Mouse (Mus musculus): ENCODE data around the gene Mcm10. TPM values are rescaled to one million over a fixed set of nuclear protein-coding genes. Genes with fewer than 3 reads are reported as not detected.
"Not testable (repeated sequence)": the region's sequence is repeated elsewhere in the genome, so short reads cannot be mapped to it uniquely, and the experiment has no call there.

Mcm10 gene
- total RNA-seq, 2 experiments from 2014 or later, result 46.0 to 64.7 TPM

DNA sequence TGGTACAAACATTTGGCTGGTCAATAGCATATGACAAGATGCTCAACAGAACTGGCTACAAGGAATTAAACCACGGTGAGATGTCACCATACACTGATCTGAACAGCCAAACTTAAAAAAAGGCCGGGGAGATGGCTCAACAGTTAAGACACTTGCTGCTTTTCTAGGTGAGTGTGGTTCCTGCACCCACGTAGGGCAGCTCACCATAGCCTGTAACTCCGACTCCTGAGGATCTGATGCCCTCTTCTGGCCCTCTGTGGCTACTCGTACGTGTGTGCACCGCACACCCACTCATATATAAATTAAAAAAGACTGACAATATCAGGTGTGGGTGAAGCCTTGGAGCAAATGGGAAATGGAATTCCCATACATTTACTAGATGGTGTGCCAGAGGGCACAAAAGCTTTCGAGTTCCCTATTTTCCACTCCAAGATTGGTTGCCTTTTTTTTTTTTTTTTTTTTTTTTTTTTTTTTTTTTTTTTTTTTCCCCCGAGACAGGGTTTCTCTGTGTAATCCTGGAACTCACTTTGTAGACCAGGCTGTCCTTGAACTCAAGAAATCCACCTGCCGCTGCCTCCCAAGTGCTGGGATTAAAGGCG, 23.7 kb downstream of the Mcm10 start:
- peak; percentile 72 for ATAC-seq (ENCODE audit: poor library complexity, severe bottlenecking)

DNA sequence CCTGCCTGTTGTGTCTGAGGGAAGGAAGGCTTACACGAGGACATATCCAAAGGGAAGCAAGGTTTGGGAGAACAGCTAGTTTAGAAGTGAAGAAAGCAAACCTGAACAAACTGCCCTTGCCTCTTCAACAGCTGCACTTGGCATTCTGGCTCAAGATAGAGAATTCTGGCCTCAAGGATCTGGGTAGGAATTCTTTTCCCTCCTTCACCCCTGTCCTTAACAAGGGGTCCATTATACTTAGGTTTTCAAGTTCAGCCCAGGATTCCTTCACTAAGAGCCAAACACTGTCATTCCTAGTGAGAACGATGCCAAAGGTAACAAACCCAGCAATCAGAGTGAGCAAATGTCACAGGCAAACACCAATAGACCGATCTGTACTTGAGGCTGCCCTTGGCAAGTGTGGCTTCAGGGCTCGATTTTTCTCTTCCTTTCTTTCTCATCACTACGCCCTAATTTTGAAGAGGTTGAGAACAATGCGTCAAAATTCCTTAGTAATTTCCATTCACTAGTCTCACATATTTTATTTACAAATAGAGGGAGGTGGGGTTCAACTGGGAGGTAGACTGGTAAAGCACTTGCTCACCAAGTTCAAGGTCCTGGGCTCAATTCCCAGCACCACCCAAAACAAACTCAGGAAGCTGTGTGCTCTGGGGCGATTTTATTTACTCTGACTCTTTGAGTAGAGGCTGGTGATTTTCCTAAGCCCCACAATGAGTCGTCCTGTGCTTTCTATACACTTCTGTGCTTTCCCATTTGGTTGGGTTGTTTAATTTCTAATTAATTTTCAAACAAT, 25.0 kb downstream of the Mcm10 start:
- ATAC-seq (ENCODE audit: poor library complexity, severe bottlenecking), result no peak

DNA sequence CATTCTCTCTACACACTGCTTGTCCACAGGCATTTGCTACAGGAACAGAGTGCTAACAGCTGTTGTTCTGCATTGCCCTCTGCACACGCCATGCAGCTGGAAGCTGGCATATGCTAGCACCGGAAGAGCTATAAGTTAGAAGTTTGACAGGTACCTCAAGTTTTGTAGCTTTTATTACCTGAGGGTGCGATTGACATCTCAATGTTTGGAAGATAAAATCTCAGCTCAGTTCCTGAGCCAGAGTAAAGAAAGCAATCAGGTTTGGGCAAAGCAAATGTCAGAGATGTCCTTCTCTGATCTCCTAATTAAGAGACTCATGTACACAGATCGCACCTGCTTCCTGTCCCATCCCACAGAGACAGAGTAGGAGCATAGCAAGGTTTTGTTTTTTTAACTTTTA, 25.8 kb downstream of the Mcm10 start:
- ATAC-seq (ENCODE audit: poor library complexity, severe bottlenecking), result no peak

DNA sequence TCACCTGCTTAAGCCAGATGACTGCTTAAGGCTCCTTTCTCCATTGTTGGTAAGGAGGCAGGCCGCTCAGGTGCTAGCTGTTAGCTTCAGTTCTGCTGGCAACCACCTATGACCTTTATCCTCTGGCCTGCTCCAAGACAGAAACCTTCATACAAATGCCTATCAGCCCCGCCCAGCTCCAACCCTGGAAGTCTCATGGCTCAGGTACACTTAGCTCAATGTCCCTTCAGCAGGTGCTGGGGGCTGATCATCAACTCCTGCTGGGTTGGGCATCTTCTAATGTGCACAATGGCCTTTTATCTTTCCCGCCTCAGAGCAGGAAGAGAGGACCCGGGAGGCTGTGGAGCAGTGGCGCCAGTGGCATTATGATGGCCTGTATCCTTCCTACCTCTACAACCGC, 27.6 kb downstream of the Mcm10 start:
- no peak for ATAC-seq (ENCODE audit: poor library complexity, severe bottlenecking)

DNA sequence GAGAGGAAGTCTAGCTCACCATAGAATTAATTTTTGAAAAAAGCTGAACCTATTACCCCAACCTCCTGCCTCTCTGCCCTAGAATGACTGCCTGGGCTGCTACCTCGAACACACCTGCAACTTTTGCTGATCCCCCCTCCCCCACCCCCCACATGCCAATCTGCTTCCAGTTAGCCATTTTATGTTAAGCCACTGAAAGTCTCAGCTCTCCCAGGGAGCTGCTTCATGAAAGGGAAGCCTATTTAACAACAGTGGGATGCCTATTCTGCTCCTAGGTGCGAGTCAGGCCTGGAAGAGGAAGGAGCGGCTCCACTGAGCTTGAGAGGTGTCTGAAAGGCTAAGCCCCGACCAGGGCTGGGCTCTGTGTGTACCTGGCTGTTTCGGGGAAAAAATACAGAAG, 28.6 kb downstream of the Mcm10 start:
- ATAC-seq (ENCODE audit: poor library complexity, severe bottlenecking), result no peak

DNA sequence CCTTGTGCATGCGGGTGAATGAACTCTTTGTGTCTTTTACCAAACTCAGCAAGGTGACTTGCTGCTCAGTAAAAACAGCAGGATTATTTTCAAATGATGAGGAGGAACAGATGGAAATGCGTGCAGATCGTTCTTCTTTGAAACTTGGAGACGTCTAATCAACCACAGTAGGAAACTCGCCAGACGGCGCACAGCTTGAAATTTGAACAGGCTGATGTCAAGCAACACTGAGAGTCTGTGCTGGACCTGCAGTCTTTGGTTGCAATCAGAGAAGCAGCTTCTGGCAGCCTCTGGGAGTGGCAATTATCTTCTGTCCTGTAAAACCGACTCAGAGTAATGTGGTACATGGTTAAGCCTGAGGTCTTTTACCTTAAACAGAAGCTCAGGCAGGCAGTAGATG, 34.5 kb downstream of the Mcm10 start:
- ATAC-seq (ENCODE audit: poor library complexity, severe bottlenecking), result no peak

DNA sequence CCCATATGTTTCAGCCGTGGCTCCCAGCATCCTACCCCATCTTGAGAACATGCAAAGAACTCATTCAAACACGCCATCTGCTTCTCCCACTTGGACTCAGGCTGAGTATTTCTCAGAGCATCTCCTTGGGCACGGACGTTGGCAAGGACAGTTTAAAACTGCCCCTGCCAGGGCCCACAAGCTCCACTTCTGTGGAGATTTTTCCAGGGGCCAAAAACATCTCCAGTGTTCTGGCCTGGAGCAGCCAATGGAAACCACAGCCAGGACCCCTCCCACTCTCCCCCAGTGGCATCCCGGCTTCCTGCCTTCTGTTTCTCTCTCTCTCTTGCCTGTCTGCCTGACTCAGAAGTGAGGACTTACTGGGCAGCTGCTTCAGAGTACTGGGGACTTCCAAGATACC, 36.8 kb downstream of the Mcm10 start, which contains the start of gene Ucma:
Gene Ucma, plus strand, starts transcription at position 316 of the 400 bp plus-strand sequence.
- no peak for ATAC-seq (ENCODE audit: poor library complexity, severe bottlenecking)

DNA sequence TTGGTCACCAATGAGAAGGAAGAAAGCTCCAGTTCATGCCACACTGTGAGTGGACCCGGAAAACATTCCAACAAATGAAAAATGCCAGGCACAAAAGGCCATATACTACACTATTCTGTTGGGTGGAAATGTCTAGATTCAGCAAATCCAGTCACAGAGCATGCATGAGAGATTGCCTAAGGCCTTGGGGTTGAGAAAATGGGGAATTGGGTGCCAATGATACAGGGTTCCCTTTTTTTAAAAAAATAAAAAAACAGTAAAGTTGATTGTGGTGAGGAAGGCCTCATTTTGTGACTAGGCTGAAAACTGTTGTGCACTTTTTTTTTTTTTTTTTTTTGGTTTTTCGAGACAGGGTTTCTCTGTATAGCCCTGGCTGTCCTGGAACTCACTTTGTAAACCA, 43.5 kb downstream of the Mcm10 start:
- peak; percentile 84 for ATAC-seq (ENCODE audit: poor library complexity, severe bottlenecking)

DNA sequence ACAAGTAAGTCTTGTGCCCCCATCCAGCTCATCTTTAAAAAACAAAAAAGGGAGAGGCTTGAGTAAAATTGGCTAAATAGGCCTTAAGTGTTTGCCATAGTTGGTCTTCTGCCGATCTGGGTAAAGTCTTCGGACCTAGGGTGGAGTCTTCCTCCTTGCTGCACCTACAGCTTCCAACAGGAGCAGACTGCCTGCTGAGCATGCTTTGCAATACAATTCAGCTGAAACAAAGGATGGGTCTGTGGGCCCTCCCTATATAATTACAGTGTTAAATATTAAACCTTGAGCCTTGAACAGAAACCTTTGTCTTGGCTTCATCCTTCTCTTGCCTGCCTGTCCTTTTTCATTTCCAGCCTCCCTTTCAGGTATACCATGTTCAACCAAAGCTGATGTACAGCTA, 44.8 kb downstream of the Mcm10 start:
- no peak for ATAC-seq (ENCODE audit: poor library complexity, severe bottlenecking)

DNA sequence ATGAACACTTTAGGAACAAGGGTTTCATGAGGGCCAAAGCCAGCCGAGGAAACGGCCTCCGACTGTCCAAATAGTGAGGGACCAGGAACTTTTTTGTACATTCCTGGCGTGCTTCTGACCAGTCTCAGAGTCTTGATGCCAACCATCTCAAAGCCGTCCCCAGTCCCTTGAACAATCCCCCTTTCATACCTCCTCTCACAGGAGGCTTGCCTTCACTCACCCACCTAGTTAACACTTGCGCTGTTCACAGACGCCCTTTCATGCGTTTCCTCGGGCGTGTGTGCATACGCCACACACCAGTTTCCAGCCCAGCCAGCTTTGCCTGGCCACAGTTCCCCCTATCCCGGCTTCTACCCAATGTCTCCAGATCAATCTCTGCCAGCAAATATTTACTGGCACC, 54.6 kb downstream of the Mcm10 start:
- no peak for ATAC-seq (ENCODE audit: poor library complexity, severe bottlenecking)

DNA sequence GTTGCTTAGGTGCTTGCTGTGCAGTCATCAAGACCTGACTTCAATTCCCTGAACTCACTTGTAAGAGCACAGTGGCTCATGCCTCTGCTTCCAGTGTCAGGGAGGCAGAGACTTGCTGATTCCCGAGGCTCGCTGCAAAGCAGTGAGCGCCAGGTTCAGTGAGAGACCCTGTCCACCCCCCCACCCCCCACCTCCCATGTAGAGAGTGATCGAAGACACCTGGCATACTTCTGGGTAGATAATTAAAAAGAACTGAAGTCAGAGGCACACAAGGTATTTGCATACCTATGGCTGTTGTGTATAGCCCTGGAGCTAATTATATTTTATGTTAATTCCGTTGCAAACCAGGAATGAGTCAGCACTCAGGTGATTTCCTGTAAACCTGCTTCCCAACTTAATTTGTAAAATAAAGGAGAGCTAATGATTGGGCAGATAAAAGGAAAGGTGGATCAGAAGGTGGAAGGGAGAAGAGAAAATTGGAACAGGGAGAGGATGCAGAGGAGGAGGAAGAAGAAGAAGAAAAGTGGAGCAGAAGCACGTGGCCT, 58.3 kb downstream of the Mcm10 start:
- no peak for ATAC-seq (ENCODE audit: poor library complexity, severe bottlenecking)

DNA sequence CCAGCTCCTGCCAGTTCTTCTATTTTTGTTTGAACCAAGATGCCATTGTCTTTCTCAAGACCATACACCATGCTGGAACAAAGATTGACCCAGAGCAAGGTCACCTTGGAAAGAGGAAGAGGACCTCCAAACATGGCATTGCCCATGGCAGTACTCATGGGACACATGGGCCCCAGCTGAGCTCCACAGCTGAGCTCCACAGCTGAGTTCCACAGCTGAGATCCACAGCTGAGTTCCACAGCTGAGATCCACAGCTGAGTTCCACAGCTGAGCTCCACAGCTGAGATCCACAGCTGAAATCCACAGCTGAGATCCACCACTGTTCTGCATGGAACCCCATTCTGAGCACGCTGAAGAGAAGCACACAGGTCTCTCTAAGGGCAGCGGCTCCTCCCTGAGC, 61.6 kb downstream of the Mcm10 start:
- no peak for ATAC-seq (ENCODE audit: poor library complexity, severe bottlenecking)

DNA sequence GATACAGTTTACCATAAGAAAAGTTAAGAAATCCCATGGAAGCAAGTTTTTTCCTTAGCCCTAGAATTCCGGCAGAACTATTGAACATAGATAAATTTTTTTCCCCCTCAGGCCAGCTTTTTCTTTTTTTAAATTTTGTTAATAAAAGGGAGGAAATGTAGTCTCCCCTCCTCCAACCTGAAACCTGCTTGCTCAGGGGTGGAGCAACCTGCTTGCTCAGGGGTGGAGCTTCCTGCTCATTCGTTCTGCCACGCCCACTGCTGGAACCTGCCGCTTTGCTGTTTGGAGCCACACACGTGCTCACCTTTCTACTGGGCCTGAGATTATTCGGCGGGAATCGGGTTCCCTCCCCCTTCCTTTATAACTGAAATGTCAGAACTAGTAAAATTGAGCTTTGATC, 62.9 kb downstream of the Mcm10 start:
- not testable (repeated sequence) for ATAC-seq (ENCODE audit: poor library complexity, severe bottlenecking)

DNA sequence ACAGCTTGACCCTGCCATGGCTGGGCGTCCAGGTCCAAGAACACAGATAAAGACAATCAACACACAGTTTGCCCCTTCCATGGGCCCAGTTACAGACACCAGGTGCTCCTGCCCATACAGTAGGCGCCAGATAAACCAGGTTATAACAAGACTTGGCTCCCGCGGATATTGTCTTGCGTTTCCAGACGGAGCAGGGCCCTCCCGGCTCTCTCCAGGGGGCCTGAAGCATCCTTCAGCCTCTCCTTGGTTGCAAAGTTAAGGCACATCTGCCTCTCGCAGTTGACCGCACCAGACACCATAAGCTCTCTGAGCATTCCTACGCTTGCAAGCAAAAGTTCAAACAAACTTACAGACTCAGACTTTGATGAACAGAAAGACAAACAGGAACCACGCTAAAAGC, 71.7 kb downstream of the Mcm10 start:
- no peak for ATAC-seq (ENCODE audit: poor library complexity, severe bottlenecking)

Other genes starting within 250 kb of the Mcm10 start
- 24.1 and 25.3 TPM in 2 replicates for gene Sephs1, start 131.2 kb downstream of the Mcm10 start, total RNA-seq (2015)
- gene Sephs1, start 131.2 kb downstream of the Mcm10 start, total RNA-seq (2017), result 31.8 and 34.9 TPM in 2 replicates
- gene Phyh, start 93.8 kb downstream of the Mcm10 start, total RNA-seq (2015), result 94.4 and 104 TPM in 2 replicates
- 48.1 and 59.6 TPM in 2 replicates for gene Phyh, start 93.8 kb downstream of the Mcm10 start, total RNA-seq (2017)
- not detected in 2 replicates for gene Ucma, start 36.7 kb downstream of the Mcm10 start, total RNA-seq (2015)
- gene Ucma, start 36.7 kb downstream of the Mcm10 start, total RNA-seq (2017), result not detected in 2 replicates
- 4.1 and 7.0 TPM in 2 replicates for gene Optn, start 51.3 kb upstream of the Mcm10 start, total RNA-seq (2015)
- 9.1 and 14.3 TPM in 2 replicates for gene Optn, start 51.3 kb upstream of the Mcm10 start, total RNA-seq (2017)
- not detected in 2 replicates for gene Ccdc3, start 125.0 kb upstream of the Mcm10 start, total RNA-seq (2015)
- gene Ccdc3, start 125.0 kb upstream of the Mcm10 start, total RNA-seq (2017), result not detected in 2 replicates

Measured in megakaryocyte, adult 5-6 weeks (primary cell).